Mouse (Mus musculus) limb, embryonic 12.5 days (tissue): Measurements from ENCODE around the gene Mroh2a. TPM values are rescaled to one million over a fixed set of nuclear protein-coding genes. Genes with fewer than 3 reads are reported as not detected.
A peak's percentile ranks its signal among the peaks of the same experiment; 100 is the strongest.

Experiments
- ATAC-seq: fragments of 200-750 bp; cut with Nextera tagmentation; 2 replicates; pipeline ENCODE4 v1.8.0; 2017; ENCODE audit warnings: low read depth, moderate TSS enrichment; ENCODE audit not compliant: insufficient number of reproducible peaks, insufficient read depth, low FRiP score, low TSS enrichment
- H3K27ac ChIP-seq: fragments of 300-500 bp; sonication (generic); 2 replicates; pipeline ENCODE4 v1.5.1; 2016; ENCODE audit warnings: mild to moderate bottlenecking, moderate library complexity
- H3K27me3 ChIP-seq: fragments of 300-500 bp; sonication (generic); 2 replicates; pipeline ENCODE4 v1.6.1; 2016; ENCODE audit warnings: mild to moderate bottlenecking, moderate library complexity
- H3K36me3 ChIP-seq: fragments of 300-500 bp; sonication (generic); 2 replicates; pipeline ENCODE4 v1.6.1; 2016; ENCODE audit warnings: mild to moderate bottlenecking, moderate library complexity
- H3K4me1 ChIP-seq: fragments of 300-500 bp; sonication (generic); replicated peaks from 2 replicates; pipeline ENCODE4 v1.6.1; 2016
- H3K4me2 ChIP-seq: fragments of 300-500 bp; sonication (generic); 2 replicates; pipeline ENCODE4 v1.6.1; 2016; ENCODE audit warnings: mild to moderate bottlenecking, moderate library complexity
- H3K4me3 ChIP-seq: fragments of 300-500 bp; sonication (generic); replicated peaks from 2 replicates; pipeline ENCODE4 v1.5.1; 2016; ENCODE audit warnings: mild to moderate bottlenecking
- H3K9ac ChIP-seq: fragments of 300-500 bp; sonication (generic); replicated peaks from 2 replicates; pipeline ENCODE4 v1.6.1; 2016; ENCODE audit warnings: mild to moderate bottlenecking, moderate library complexity
- H3K9me3 ChIP-seq: fragments of 300-500 bp; sonication (generic); 2 replicates; pipeline ENCODE4 v1.6.1; 2016; ENCODE audit warnings: mild to moderate bottlenecking, moderate library complexity
- WGBS: fragments of 180-500 bp; shearing (Covaris S2); methylation state at CpG from one replicate; pipeline ENCODE4 v1.1.7; 2016; 5-methylcytosine and 5-hydroxymethylcytosine counted together
- polyA plus RNA-seq: library from polyadenylated mRNA; unstranded; fragments of >200 nt; fragmentation: Nextera tagmentation; extraction: Ambion mirVana; gene quantifications from 2 replicates; pipeline ENCODE4 v1.2.1, GENCODE M21; 2016

Mroh2a gene
- polyA plus RNA-seq, 1 experiment from 2014 or later, result 2.0 TPM

- Histone ChIP-seq H3K9me3 (no peaks in the 10 kb centered on the region), H3K27ac (no peak overlapping the region), H3K4me3 (no peak overlapping the region), H3K4me1 (peaks cover 16% of the 10 kb centered on the region), H3K9ac (no peak overlapping the region), H3K27me3 (no peaks in the 10 kb centered on the region), H3K4me2 (no peak overlapping the region), H3K36me3 (peaks cover 61% of the 10 kb centered on the region)
- 85% methylated on average over 4 of the region's 4 CpGs for WGBS
- ATAC-seq, result no peak
Observed at GRCm38 (mm10) chr1:88273832-88274231, 47.0 kb downstream of the Mroh2a start.

DNA sequence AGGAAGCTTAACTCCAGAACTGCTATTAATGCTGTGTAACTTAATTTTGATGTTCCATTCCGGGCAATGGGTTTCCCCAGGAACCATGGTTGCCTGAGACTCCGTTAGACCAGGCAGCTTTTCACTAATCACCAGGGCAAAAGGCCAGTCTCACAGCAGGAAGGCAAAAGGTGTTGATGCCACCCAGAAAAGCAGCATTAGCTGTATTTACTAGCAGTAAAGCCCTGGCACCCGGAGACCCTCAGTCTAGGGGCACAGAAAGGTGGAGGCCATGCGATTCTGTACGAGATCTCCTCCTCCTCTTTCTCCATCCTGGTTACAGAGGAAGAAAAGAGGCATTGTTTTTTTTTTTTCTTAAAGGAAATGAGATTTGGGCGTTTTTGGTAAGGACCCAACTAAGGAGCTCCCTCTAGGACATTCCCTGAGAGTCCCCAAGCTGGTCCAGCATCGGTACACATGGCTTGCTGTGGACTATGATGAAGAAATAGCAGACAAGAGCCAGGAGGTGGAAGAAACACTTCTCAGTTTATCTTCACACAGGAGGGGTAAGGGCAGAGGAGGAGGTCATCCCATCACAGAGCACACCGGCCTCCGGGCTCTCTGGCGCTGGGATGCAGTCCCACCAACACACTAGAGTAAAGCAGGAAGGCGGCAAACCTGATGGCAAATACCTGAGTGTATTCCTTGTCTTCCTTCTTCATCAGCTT lies 47.7 kb downstream of the Mroh2a start:
- H3K9ac ChIP-seq, result no peak overlapping the region; the same call in 1 of the 2 replicates
- H3K27me3 ChIP-seq, result no peaks in the 10 kb centered on the region
- ATAC-seq, result no peak
- H3K27ac ChIP-seq, result no peak overlapping the region
- H3K36me3 ChIP-seq, result peaks cover 54% of the 10 kb centered on the region
- H3K9me3 ChIP-seq, result no peaks in the 10 kb centered on the region
- peaks cover 16% of the 10 kb centered on the region for H3K4me1 ChIP-seq
- no peak overlapping the region for H3K4me3 ChIP-seq
- WGBS, result 74% methylated on average over 11 of the region's 11 CpGs
- no peak overlapping the region for H3K4me2 ChIP-seq

- no peaks in the 10 kb centered on the region for H3K9me3 ChIP-seq
- peak overlapping the region; percentile 0; the same call in 1 of the 2 replicates for H3K9ac ChIP-seq
- H3K27ac ChIP-seq, result no peak overlapping the region
- peaks cover 16% of the 10 kb centered on the region for H3K4me1 ChIP-seq
- WGBS, result 71% methylated on average over 13 of the region's 13 CpGs
- no peak overlapping the region for H3K4me2 ChIP-seq
- no peak for ATAC-seq
- H3K36me3 ChIP-seq, result peaks cover 48% of the 10 kb centered on the region
- no peaks in the 10 kb centered on the region for H3K27me3 ChIP-seq
- H3K4me3 ChIP-seq, result no peak overlapping the region
Observed at GRCm38 (mm10) chr1:88275078-88275680, 48.4 kb downstream of the Mroh2a start.

DNA sequence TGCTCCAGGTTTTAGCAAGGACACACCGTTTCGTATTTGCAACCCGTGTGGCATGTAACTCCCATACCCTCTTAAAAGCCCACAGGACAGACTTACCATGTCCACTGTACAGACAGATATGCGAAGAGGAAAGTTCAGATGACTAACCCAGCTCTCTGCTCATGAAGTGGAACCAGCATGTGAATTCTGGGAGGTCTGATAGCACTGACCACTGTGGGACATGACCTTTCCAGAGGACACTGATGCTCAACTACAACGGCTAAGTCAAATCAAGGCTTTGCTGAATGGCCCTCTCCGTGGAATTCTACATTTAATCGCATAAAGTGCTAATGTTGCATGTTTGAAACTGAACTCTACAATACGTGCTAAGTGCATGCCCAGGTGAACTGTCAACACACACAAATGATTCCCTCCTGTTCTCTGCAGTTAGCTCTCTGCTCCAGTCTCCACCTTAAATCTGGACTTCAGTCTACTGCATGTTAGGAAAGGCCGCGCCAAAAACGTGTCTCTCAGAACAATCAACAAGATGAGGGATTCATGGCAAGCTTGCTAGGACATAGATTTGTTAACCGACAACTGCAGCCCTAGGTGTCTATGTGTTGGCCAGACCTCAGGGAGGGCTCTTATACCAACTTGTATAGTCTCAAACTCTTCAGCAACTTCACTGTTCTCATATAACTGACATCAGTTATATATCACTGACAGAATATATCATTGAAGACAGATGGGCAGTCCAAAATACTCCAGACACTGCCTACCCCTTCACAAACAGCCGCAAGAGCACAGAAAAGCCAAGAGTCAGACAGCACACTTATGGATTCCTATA lies 49.1 kb downstream of the Mroh2a start:
- H3K27me3 ChIP-seq, result no peaks in the 10 kb centered on the region
- no peaks in the 10 kb centered on the region for H3K9me3 ChIP-seq
- ATAC-seq, result no peak
- peak overlapping the region; percentile 74 for H3K9ac ChIP-seq
- 0 out of 2 replicates have a peak overlapping the region, but pooled peaks have one; percentile 0 for H3K27ac ChIP-seq
- H3K4me3 ChIP-seq, result peak overlapping the region; percentile 50
- peaks cover 16% of the 10 kb centered on the region for H3K4me1 ChIP-seq
- peak overlapping the region; percentile 60 for H3K4me2 ChIP-seq
- WGBS, result 68% methylated on average over 13 of the region's 13 CpGs
- peaks cover 48% of the 10 kb centered on the region for H3K36me3 ChIP-seq

- ATAC-seq, result peak; percentile 50
- Histone ChIP-seq H3K9ac (peak overlapping the region; percentile 74), H3K4me3 (peak overlapping the region; percentile 50), H3K9me3 (no peaks in the 10 kb centered on the region; the same call in 1 of the 2 replicates), H3K4me1 (peaks cover 16% of the 10 kb centered on the region), H3K27me3 (no peaks in the 10 kb centered on the region), H3K36me3 (peaks cover 43% of the 10 kb centered on the region), H3K27ac (peak overlapping the region; percentile 86), H3K4me2 (peak overlapping the region; percentile 60)
- WGBS, result 32% methylated on average over 10 of the region's 10 CpGs
Observed at GRCm38 (mm10) chr1:88276524-88277097, 49.8 kb downstream of the Mroh2a start.

GRCm38 (mm10) chr1:88277098-88277817 lies 50.5 kb downstream of the Mroh2a start, which contains the start of the genes Hjurp and Trpm8:
Gene Hjurp (minus strand): TSS chr1:88277633.
Gene Trpm8 (plus strand): TSS chr1:88277661.
- Histone ChIP-seq H3K4me1 (peaks cover 16% of the 10 kb centered on the region), H3K36me3 (peaks cover 36% of the 10 kb centered on the region), H3K27me3 (no peaks in the 10 kb centered on the region), H3K27ac (peak within 1 kb of the TSS; percentile 86), H3K4me3 (peak within 1 kb of the TSS; percentile 50), H3K9me3 (peaks cover 5% of the 10 kb centered on the region; the same call in 1 of the 2 replicates), H3K4me2 (peak within 1 kb of the TSS; percentile 60), H3K9ac (peak within 1 kb of the TSS; percentile 74)
- WGBS, result 1% methylated on average over 50 of the region's 50 CpGs
- peak; percentile 92 for ATAC-seq

DNA sequence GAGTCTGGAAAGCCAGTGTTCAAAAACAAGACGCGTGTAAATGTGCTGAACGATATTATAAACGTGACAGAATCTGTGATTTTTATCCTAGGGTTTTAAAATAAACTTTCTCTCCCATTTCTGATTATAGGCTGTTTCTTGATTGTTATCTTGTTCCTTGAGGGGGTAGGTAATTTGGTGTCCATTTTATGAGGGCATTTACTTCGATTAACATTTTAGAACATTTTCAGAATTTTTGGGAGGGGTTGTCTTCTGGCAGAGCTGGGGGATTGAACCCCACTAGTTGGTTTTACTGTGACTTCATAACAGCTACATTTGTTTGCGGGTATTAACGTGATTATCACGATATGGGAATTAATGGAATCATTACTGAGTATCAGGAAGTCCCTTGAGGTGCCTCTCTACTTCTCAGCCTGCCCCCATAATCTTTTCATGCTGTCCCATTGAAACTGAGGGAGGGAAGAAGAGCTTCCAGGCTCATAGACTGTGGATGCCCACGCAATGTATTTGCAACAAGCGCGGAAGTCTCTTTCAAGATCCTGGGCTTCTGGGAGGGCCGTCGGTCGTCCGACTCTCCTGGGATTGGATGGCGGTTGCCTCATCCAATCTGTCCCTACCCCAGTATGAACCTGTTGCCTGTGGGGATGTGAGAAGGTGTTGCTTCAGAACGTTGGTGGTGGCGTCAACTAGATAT lies 51.2 kb downstream of the Mroh2a start:
- peak overlapping the region; percentile 74; the same call in 1 of the 2 replicates for H3K9ac ChIP-seq
- 66% methylated on average over 18 of the region's 18 CpGs for WGBS
- peak; percentile 1; the same call in 1 of the 2 replicates for ATAC-seq
- H3K36me3 ChIP-seq, result peaks cover 29% of the 10 kb centered on the region
- H3K4me2 ChIP-seq, result peak overlapping the region; percentile 60
- peak overlapping the region; percentile 50 for H3K4me3 ChIP-seq
- H3K9me3 ChIP-seq, result peaks cover 12% of the 10 kb centered on the region
- peaks cover 16% of the 10 kb centered on the region for H3K4me1 ChIP-seq
- peak overlapping the region; percentile 86 for H3K27ac ChIP-seq
- H3K27me3 ChIP-seq, result no peaks in the 10 kb centered on the region

GRCm38 (mm10) chr1:88279111-88280005 lies 52.6 kb downstream of the Mroh2a start:
- 71% methylated on average over 9 of the region's 9 CpGs for WGBS

DNA sequence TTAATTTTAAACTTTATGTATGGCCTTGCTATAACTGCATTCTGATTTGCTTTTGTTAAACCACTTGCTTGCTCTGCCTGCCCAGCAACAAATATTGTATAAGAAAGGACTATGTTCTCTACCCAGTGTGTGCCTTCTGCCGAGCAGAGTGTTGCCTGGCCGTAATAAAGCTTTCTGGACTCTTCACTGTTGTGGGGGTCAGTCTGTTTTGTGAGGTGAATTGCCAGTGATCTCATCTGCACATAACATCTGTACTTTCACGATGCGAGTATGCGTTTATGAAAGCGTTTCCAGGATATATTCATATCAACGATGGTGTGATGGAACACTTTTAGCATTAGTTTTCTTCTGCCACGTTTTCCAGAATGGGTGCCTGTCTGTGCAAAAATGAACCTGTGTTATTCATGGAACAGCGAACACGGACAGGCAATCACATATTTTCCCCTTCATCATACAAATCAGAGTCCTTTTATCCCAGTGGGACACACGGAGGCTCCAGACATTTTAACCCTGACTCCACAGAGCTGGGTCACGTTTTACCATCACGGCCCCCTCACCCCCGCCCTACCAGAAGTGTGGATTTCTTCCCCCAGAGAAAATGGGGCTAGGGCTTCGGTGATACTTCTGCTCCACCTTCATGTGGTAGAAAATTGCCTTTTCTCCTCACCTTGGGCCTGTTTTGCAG lies 53.4 kb downstream of the Mroh2a start:
- Histone ChIP-seq H3K4me3 (no peak overlapping the region), H3K9ac (no peak overlapping the region), H3K36me3 (peaks cover 9% of the 10 kb centered on the region), H3K4me1 (peaks cover 16% of the 10 kb centered on the region), H3K9me3 (peaks cover 34% of the 10 kb centered on the region), H3K27ac (no peak overlapping the region), H3K27me3 (no peaks in the 10 kb centered on the region), H3K4me2 (no peak overlapping the region)
- ATAC-seq, result no peak
- WGBS, result 76% methylated on average over 15 of the region's 15 CpGs

More at GRCm38 (mm10) chr1:88279111-88280005, 52.6 kb downstream of the Mroh2a start:
- Histone ChIP-seq H3K4me1 (peaks cover 16% of the 10 kb centered on the region), H3K4me2 (no peak overlapping the region), H3K9me3 (peaks cover 26% of the 10 kb centered on the region), H3K36me3 (peaks cover 16% of the 10 kb centered on the region), H3K27ac (no peak overlapping the region), H3K27me3 (no peaks in the 10 kb centered on the region), H3K9ac (no peak overlapping the region), H3K4me3 (no peak overlapping the region)
- ATAC-seq, result no peak
